Mouse (Mus musculus) ovary, postnatal 10 days (tissue): ENCODE data around the gene Pgf.

ENCODE experiments used
- DNase-seq: peaks from one replicate; pipeline ENCODE4 v3.0.0; 2022; ENCODE audit warnings: low spot score

Pgf gene

GRCm38 (mm10) chr12:85123108-85123530, 54.5 kb downstream of the Pgf start:
- no peak for DNase-seq

DNA sequence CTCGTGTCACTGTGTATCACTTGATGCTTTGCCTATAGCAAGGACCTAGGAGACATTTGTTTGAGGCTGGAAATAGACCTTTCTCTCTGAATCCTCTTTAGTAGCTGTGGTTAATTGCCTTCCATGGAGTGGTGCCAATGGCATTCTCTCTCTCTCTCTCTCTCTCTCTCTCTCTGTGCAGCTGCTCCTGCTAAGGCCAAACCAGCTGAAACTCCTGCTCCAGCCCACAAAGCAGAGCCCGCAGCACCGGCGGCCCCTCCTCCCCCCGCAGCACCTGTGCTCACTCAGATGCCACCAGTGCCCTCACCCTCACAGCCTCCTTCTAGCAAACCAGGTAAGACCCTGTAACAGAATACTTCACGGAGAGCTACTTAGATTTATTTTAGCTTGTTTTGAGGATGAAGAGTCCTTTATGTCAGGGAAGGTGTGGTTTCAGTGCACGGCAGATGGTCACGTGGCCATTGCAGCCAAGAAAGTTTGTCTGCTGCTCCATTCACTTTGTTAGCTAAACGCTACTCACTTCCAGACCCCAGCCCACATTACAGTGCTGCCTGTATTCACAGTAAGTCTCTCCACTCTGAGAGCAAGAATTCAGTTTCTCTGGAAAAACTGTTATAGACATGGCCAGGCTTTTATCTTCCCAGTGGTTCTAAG, 55.7 kb downstream of the Pgf start:
- no peak for DNase-seq
